Mouse (Mus musculus) stomach, embryonic 14.5 days (tissue): Measurements from ENCODE around the gene St6galnac1. TPM values are rescaled to one million over a fixed set of nuclear protein-coding genes. Genes with fewer than 3 reads are reported as not detected.
"Not testable (repeated sequence)": the region's sequence is repeated elsewhere in the genome, so short reads cannot be mapped to it uniquely, and the experiment has no call there.

Source experiments
- ATAC-seq: fragments of 200-750 bp; cut with Nextera tagmentation; 2 replicates; pipeline ENCODE4 v1.8.0; 2017; ENCODE audit warnings: low read depth, moderate TSS enrichment; ENCODE audit not compliant: insufficient number of reproducible peaks, insufficient read depth, low FRiP score
- H3K27ac ChIP-seq: fragments of 300-500 bp; sonication (generic); 2 replicates; pipeline ENCODE4 v1.5.1; 2014; ENCODE audit warnings: mild to moderate bottlenecking, low read length, moderate library complexity, mixed read lengths
- H3K27me3 ChIP-seq: fragments of 300-500 bp; sonication (generic); 2 replicates; pipeline ENCODE4 v1.6.1; 2014; ENCODE audit warnings: low read length, control low read depth, mixed read lengths; ENCODE audit not compliant: control insufficient read depth, insufficient read depth
- H3K36me3 ChIP-seq: fragments of 300-500 bp; sonication (generic); 2 replicates; pipeline ENCODE4 v1.6.1; 2014; ENCODE audit warnings: mild to moderate bottlenecking, control low read depth, low read length, moderate library complexity, mixed read lengths; ENCODE audit not compliant: control insufficient read depth, insufficient read depth
- H3K4me1 ChIP-seq: fragments of 300-500 bp; sonication (generic); 2 replicates; pipeline ENCODE4 v1.6.1; 2014; ENCODE audit warnings: low read length, control low read depth, mixed read lengths; ENCODE audit not compliant: control insufficient read depth, insufficient read depth
- H3K4me2 ChIP-seq: fragments of 300-500 bp; sonication (generic); replicated peaks from 2 replicates; pipeline ENCODE4 v1.6.1; 2014; ENCODE audit warnings: low read depth, low read length, control low read depth
- H3K4me3 ChIP-seq: fragments of 300-500 bp; sonication (generic); 2 replicates; pipeline ENCODE4 v1.5.1; 2014; ENCODE audit warnings: low read depth, low read length, control low read depth
- H3K9ac ChIP-seq: fragments of 300-500 bp; sonication (generic); replicated peaks from 2 replicates; pipeline ENCODE4 v1.6.1; 2014; ENCODE audit warnings: low read depth, mild to moderate bottlenecking, control low read depth, low read length, moderate library complexity, mixed read lengths
- H3K9me3 ChIP-seq: fragments of 300-500 bp; sonication (generic); 2 replicates; pipeline ENCODE4 v1.6.1; 2016; ENCODE audit warnings: low read depth, low read length, control low read depth; ENCODE audit not compliant: control insufficient read depth
- WGBS: fragments of 180-500 bp; shearing (Covaris S2); extraction: QIAGEN DNeasy Blood & Tissue Kit; methylation state at CpG from one replicate; pipeline ENCODE4 v1.1.7; 2014; 5-methylcytosine and 5-hydroxymethylcytosine counted together
- polyA plus RNA-seq: library from polyadenylated mRNA; unstranded; fragments of >200 nt; fragmentation: Nextera tagmentation; extraction: Ambion mirVana; gene quantifications from 2 replicates; pipeline ENCODE4 v1.2.1, GENCODE M21; 2014

St6galnac1 gene
- polyA plus RNA-seq, 1 experiment from 2014 or later = not detected

- H3K4me1 ChIP-seq = no peaks in the 10 kb centered on the region
- H3K36me3 ChIP-seq = no peaks in the 10 kb centered on the region
- H3K9me3 ChIP-seq = no peaks in the 10 kb centered on the region
- H3K4me3 ChIP-seq = no peak overlapping the region
- no peaks in the 10 kb centered on the region for H3K27me3 ChIP-seq
- 86% methylated on average over 5 of the region's 5 CpGs for WGBS
- H3K4me2 ChIP-seq = no peak overlapping the region
- H3K9ac ChIP-seq = no peak overlapping the region
- no peak overlapping the region for H3K27ac ChIP-seq
- no peak for ATAC-seq
These were observed 21.4 kb downstream of the St6galnac1 start for GRCm38 (mm10) chr11:116753674-116754470.

- Histone ChIP-seq H3K4me1 (no peaks in the 10 kb centered on the region), H3K9ac (no peak overlapping the region), H3K27ac (no peak overlapping the region), H3K9me3 (no peaks in the 10 kb centered on the region), H3K36me3 (no peaks in the 10 kb centered on the region), H3K4me3 (no peak overlapping the region), H3K4me2 (no peak overlapping the region), H3K27me3 (no peaks in the 10 kb centered on the region)
- WGBS = 79% methylated on average over 8 of the region's 8 CpGs
- no peak for ATAC-seq
These were observed 25.6 kb downstream of the St6galnac1 start for GRCm38 (mm10) chr11:116749733-116750132.

- not testable (repeated sequence) for H3K4me3 ChIP-seq, H3K4me2 ChIP-seq, H3K9me3 ChIP-seq, H3K27ac ChIP-seq, H3K27me3 ChIP-seq, ATAC-seq, H3K36me3 ChIP-seq, H3K9ac ChIP-seq, H3K4me1 ChIP-seq
- 79% methylated on average over 2 of the region's 2 CpGs for WGBS
These were observed 26.6 kb downstream of the St6galnac1 start for GRCm38 (mm10) chr11:116748692-116749091.

GRCm38 (mm10) chr11:116746822-116747221 lies 28.5 kb downstream of the St6galnac1 start:
- not testable (repeated sequence) for H3K36me3 ChIP-seq, H3K4me1 ChIP-seq, H3K27me3 ChIP-seq, H3K4me2 ChIP-seq, H3K27ac ChIP-seq, ATAC-seq, H3K9me3 ChIP-seq, H3K4me3 ChIP-seq, H3K9ac ChIP-seq
- 98% methylated on average over 3 of the region's 3 CpGs for WGBS

- H3K27ac ChIP-seq, H3K27me3 ChIP-seq, ATAC-seq, H3K4me1 ChIP-seq, H3K4me3 ChIP-seq, H3K36me3 ChIP-seq, H3K9me3 ChIP-seq, H3K9ac ChIP-seq, H3K4me2 ChIP-seq: not testable (repeated sequence)
- 66% methylated on average over 2 of the region's 2 CpGs for WGBS
These were observed 29.9 kb downstream of the St6galnac1 start for GRCm38 (mm10) chr11:116745457-116745856.

GRCm38 (mm10) chr11:116738411-116738810 lies 36.9 kb downstream of the St6galnac1 start:
- H3K27ac ChIP-seq = no peak overlapping the region
- no peak for ATAC-seq
- 46% methylated on average over 11 of the region's 11 CpGs for WGBS

GRCm38 (mm10) chr11:116732536-116732935 lies 42.8 kb downstream of the St6galnac1 start:
- Histone ChIP-seq H3K4me2 (no peak overlapping the region), H3K4me3 (no peak overlapping the region), H3K27me3 (no peaks in the 10 kb centered on the region), H3K9me3 (no peaks in the 10 kb centered on the region), H3K27ac (no peak overlapping the region), H3K9ac (no peak overlapping the region), H3K36me3 (no peaks in the 10 kb centered on the region), H3K4me1 (no peaks in the 10 kb centered on the region)
- no peak for ATAC-seq
- 82% methylated on average over 4 of the region's 4 CpGs for WGBS

More at GRCm38 (mm10) chr11:116738411-116738810, 36.9 kb downstream of the St6galnac1 start:
- Histone ChIP-seq H3K4me2 (no peak overlapping the region), H3K9me3 (no peaks in the 10 kb centered on the region), H3K4me1 (no peaks in the 10 kb centered on the region), H3K36me3 (no peaks in the 10 kb centered on the region), H3K27me3 (no peaks in the 10 kb centered on the region), H3K4me3 (no peak overlapping the region), H3K9ac (no peak overlapping the region)

- H3K36me3 ChIP-seq, H3K27ac ChIP-seq, H3K4me1 ChIP-seq, H3K27me3 ChIP-seq, H3K9me3 ChIP-seq, ATAC-seq, H3K4me3 ChIP-seq, H3K4me2 ChIP-seq, H3K9ac ChIP-seq: not testable (repeated sequence)
- 94% methylated on average over 6 of the region's 6 CpGs for WGBS
These were observed 44.2 kb downstream of the St6galnac1 start for GRCm38 (mm10) chr11:116731060-116731580.
